Mouse (Mus musculus) urinary bladder, postnatal 10 days (tissue): ENCODE data around the gene Cdc42bpg.
A peak's percentile ranks its signal among the peaks of the same experiment; 100 is the strongest.

Experiments
- DNase-seq: peaks from one replicate; pipeline ENCODE4 v3.0.0; 2022; ENCODE audit warnings: low spot score

The Cdc42bpg gene

DNA sequence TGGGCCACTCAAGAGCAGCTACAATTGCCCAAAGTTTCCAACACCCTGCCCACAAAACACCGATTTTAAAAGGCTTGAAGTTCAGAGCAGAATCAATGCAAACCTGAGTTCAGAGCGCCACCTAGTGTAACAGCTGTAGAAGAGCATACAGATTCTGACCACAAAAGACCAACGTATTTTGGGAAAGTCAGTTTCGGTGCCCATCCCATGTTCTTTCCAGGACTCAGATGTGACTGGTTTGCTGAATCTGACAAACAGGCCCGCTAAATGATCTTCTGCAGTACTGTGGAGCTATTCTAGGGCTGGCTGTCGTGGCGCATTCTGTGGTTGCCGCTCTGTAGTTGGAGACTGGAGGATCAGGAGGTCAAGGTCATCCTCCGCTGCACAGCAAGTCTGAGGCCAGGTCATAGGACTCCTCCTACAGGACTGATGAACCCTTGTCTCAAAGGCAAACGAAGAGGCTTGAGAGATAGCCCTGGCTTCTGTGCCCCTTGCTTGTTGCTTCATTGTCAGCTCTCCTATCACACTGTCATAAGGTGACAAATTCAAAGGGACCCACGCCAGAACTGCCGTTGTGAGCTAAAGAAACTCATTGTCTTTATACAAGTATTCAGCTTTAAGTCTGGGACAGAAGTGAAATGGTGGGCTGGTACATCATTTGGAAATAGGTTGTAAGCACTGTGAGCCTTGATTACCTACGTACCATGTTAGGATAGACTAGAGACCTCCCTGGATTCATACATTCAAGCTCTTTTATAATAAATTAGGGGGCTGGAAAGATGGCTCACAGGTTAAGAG lies 25.7 kb downstream of the Cdc42bpg start:
- no peak for DNase-seq

DNA sequence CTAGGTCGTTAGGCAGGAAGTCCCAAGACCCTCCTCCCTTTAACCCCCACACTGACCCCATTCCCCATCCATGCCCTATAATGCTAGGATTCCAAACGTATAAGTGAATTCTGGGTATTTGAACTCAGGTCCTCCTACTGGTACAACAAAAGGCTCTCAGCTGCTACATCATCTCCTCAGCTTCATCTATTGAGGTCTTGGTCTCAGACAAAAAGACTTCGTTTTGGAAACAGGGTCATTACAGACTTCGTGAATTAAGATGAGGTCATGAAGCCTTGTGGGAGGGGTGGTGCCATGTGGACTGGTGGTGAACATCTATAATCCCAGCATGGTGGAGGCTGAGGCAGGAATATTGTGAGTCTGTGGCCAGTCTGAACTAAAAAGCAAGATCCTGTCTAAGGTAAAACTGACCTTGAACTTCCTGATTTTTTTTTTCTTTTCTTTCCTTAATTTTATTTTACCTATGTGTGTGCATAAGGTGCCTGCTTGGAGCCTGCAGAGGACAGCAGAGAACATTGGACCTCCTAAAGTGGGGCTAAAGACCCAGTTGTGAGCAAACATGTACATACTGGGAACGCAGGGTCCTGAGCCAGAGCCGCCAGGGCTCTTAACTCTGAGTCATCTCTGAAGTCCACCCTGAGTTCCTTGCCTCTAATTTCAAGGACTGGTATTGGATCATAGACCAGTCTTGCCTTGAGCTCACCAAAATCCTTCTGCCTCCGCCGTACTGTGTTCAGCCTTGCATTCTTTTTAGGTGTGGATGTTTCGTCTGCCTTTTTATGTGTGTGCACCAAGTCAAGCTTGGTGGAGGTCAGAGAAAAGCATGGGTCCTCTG lies 27.7 kb downstream of the Cdc42bpg start:
- DNase-seq: no peak

DNA sequence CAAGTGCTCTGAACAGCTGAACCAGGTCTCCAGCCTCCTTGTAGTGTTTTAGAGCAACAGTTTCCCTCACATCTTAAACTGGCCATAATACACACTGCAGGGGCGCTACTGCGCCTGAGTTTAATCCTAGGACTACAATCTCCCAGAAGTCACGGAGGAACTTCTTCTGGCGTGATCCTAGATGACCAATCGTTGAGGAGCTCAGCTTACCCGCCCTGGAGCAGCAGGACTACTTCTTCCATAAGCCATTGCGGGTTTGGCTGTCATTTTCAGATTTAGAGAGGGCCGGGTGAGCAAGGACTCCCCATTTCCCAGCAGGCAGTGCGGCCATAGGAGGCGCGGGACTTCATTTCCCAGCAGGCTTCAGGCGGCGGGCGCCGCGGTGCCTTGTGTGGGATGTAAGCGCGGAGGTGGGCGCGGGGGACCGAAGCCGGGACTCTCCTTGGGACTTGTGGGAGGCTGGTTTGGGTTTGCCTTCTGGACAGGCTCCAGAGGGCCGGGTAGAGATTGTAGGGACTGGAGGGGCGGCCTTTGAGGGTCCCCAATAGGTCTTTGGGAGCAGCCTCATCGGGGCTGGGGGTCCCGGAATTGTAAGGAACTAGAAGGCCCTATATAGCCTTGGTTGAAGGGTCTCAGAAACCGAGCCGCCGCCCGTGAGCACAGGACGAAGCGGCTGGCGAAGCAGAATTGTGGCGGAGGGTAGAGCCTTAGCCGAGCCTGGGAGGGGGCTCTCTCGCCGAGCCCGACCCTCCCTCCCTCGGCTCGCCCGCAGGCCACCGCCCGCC lies 28.6 kb downstream of the Cdc42bpg start, which contains the start of gene Men1:
Gene Men1, plus strand, starts transcription at position 307 of the 785 bp plus-strand sequence.
- peak; percentile 68 for DNase-seq

GRCm38 (mm10) chr19:6335458-6335827 lies 29.2 kb downstream of the Cdc42bpg start:
- no peak for DNase-seq

DNA sequence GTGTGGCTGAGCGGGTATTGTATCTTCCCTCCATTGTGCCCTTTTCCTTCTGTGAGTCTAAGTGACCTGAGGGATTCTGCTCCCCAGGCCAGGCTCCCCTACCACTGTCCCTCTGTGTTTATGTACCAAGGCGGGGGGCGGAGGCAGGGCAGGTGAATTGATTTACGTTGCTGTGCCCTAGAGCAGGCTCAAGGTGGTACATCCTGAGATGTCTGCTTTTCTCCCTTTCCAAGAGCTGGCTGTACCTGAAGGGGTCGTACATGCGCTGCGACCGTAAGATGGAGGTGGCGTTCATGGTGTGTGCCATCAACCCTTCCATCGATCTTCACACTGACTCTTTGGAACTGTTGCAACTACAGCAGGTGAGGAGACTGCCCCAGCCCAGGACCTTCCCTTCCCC lies 30.7 kb downstream of the Cdc42bpg start:
- no peak for DNase-seq

DNA sequence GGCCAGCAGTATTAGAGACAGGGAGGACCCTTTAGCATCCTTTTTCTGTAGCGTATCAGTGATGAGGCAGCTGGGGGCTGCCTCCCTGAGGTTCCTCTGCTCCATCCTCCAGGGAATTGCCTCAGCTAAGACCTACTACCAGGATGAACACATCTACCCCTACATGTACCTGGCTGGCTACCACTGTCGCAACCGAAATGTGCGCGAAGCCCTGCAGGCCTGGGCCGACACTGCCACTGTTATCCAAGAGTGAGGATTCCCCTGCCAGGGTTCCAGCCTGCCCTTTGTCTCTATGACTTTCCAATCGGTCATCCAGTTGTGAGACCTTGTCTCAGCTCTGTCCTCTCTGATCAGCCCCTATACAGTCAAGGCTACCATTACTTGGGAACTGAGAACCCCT lies 31.9 kb downstream of the Cdc42bpg start:
- no peak for DNase-seq

DNA sequence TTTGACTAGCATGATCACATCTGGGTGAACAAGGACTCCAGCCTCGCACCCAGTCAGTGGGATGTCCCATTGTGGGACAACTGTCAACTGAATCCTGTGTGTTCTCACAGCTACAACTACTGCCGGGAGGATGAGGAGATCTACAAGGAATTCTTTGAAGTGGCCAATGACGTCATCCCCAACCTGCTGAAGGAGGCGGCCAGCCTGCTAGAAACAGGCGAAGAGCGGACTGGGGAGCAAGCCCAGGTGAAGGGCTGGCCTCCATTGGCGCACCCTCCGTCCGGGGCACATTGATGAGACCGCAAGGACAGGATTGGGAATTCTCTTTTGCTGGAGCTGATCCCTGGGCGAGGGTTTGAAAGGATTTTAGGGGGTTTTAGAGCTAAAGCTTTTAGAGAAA lies 32.5 kb downstream of the Cdc42bpg start:
- no peak for DNase-seq

- DNase-seq: no peak
Observed at GRCm38 (mm10) chr19:6339191-6339590, 32.9 kb downstream of the Cdc42bpg start.

- DNase-seq: no peak
Observed at GRCm38 (mm10) chr19:6339890-6340504, 33.7 kb downstream of the Cdc42bpg start.

GRCm38 (mm10) chr19:6340524-6341452 lies 34.5 kb downstream of the Cdc42bpg start, which contains the start of gene Map4k2:
Gene Map4k2 (plus strand): TSS chr19:6341135.
- peak; percentile 47 for DNase-seq

DNA sequence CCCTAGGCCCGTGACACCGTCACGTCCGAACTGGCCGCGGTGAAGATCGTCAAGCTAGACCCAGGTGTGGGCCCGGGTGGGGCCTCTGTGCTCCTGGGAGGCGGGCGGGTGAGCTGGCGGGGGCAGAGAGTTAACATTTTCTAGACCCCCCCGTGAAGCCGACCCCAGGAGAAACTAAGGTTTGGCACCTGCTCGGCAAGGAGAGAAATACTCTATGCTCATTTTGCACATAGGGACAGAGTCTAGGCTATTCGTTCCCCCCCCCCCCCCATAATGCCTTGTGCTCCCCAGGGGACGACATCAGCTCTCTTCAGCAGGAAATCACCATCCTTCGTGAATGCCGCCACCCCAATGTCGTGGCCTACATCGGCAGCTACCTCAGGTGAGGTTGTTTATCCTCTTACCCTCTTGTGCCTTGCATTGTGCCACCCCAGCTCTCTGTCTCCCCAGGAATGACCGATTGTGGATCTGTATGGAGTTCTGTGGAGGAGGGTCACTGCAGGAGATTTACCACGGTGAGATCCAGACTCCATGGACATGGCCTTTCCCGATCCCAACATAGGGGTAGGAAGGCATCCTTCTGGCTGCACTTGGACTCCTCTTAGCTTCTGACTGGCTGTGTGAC lies 35.3 kb downstream of the Cdc42bpg start:
- DNase-seq: no peak

DNA sequence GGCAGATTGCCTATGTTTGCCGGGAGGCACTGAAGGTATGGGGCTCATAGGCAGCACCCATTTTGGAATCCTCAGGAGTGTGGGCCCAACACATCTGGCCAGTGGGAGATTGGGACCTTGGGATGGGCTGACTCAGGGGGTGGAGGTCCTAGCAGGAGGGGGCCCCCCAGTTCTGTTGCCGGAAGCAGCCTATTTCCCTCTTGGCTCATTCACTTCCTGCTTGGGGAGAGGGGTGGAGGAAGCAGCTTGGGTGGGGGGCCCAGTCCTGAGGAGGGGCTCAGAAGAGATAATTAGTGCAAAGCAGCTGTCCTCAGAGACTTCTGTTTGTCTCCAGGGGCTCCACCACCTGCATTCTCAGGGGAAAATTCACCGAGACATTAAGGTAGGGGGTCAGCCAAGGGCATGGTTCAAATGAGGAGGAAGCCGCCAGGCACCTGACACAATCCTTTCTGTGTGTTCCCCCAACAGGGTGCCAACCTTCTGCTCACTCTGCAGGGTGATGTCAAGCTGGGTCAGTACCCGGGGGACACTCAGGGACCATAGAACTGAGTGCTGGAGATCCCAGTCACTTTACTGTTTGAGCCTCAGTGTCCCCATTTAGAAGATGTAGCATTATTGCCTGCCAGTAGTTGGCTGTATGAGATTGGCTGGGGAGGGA lies 36.1 kb downstream of the Cdc42bpg start:
- no peak for DNase-seq

DNA sequence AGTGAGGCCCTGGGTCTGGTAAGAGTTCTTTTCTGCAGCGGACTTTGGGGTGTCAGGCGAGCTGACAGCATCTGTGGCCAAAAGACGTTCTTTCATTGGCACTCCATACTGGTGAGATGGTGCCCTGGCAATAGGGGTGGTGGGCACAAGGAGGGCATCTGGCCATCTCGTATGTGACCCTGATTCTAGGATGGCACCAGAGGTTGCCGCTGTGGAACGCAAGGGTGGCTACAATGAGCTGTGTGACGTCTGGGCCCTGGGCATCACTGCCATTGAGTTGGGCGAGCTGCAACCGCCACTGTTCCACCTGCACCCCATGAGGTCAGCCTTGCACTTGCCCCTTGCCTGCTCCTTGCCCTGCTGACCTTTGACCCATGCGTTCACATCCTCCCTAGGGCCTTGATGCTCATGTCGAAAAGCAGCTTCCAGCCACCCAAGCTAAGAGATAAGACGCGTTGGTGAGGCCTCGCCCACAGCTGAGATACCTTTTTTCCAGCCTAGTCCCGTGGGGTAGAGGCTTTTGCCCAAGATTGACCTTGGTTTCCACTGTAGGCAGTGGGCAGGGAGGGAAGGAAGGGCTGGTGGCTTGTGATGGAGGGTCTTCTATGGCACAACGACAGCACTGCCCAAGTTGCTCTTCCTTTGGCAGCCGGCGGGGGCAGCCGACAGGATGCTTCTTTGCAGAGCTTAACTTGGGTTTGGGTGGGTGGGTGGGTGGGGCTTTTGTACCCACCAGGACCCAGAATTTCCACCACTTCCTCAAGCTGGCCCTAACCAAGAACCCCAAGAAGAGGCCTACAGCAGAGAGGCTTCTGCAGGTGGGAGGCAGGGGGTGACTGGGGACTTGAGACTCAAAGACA lies 37.0 kb downstream of the Cdc42bpg start:
- no peak for DNase-seq

- DNase-seq: no peak
Observed at GRCm38 (mm10) chr19:6343996-6344395, 37.7 kb downstream of the Cdc42bpg start.

DNA sequence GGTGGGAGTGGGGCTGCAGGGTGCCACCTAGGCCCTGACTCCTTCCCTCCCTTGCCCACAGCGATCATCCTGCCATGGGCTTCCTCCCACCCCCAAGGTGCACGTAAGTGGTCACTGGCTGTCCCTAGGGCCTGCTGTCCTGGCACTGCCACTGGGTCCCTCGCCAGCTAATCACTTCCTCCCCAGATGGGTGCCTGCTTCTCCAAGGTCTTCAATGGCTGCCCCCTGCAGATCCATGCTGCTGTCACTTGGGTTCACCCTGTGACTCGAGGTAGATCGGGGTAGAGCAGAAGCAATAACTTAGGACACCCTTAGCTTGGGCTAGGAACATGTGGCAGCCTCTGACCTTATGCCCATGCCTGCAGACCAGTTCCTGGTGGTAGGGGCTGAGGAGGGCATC lies 39.8 kb downstream of the Cdc42bpg start:
- DNase-seq: no peak

DNA sequence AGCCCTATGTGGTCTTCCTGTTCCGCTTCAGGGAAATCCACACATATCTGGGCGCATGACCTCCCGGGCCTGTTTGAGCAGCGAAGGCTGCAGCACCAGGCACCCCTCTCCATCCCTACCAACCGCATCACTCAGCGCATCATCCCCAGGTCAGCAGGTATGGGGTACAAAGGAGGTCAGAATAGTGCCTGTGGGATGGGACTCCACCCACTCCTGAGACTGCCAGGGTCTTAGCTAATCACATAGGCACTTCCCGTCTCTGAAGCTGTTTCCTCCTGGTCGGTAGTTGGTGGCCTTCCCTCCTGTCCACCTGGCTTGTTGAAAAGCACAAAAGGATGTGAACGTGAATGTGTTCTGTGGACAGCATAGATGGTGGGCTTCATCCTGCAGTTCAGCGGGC lies 40.4 kb downstream of the Cdc42bpg start:
- no peak for DNase-seq

GRCm38 (mm10) chr19:6347615-6348014 lies 41.4 kb downstream of the Cdc42bpg start:
- no peak for DNase-seq

DNA sequence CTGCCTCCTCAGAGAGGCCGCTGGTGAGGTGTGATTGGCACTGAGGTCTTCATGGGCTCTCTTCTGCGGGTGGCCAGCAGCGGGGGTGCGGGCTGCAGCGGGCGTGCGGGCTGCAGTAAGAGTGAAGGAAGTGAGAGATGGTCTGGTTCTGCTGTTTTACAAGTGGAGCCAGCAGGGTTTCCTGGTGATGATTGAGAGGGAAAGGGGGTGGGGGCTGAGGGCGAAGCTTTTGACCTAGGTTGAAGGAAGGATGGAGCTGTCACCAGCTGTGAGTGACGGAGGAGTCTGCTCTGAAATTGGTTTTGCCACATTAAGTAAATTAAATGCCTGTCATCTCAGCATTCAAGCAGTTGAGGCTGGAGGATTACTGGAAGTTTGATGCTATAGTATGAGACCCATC lies 42.5 kb downstream of the Cdc42bpg start:
- DNase-seq: no peak
